Mouse (Mus musculus): ENCODE data around the gene Kdm2a.

DNA sequence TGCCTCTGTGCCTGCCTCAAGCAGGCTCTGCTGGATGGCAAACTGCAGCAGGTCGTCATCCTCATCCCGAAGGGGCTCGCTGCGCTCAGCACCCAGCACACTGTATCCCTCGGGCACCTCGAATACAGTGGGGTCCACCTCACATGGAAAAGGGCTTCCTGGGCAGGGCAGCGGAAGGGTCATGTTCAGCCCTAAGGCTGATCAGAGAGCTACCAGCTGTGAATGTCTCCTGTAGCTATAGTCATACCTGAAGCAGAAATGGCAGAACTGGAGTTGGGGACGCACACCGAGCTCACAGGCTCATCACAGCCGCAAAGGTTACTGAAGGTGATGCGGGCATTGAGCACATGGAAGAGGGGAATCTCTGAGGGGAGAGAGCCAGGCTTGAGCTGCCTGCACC, 127.1 kb downstream of the Kdm2a start:
- no peak for TF ChIP-seq CTCF (conservative IDR thresholded peaks at IDR 0.05 in 1 of 2, IDR thresholded peaks at IDR 0.05 in 1 of 2; ENCODE audit: low read depth in 2 of 2, low read length in 2 of 2)
- no peak for TF ChIP-seq ZC3H11A (IDR thresholded peaks at IDR 0.05; ENCODE audit: low read depth, low read length)
- TF ChIP-seq POLR2A (IDR thresholded peaks at IDR 0.05; ENCODE audit: low read depth, low read length): no peak
- TF ChIP-seq ZMIZ1 (IDR thresholded peaks at IDR 0.05; ENCODE audit: low read depth, low read length): no peak
- no peak for TF ChIP-seq ZNF384 (IDR thresholded peaks at IDR 0.05; ENCODE audit: low read depth, low read length)
- TF ChIP-seq NRF1 (IDR thresholded peaks at IDR 0.05; ENCODE audit: low read depth, low read length): no peak
- TF ChIP-seq HCFC1 (IDR thresholded peaks at IDR 0.05; ENCODE audit: low read depth, low read length): no peak
- no peak for TF ChIP-seq TCF12 (IDR thresholded peaks at IDR 0.05; ENCODE audit: low read depth, low read length)
- TF ChIP-seq SMC3 (IDR thresholded peaks at IDR 0.05; ENCODE audit: low read depth, low read length): no peak
- no peak for TF ChIP-seq ZKSCAN1 (IDR thresholded peaks at IDR 0.05; ENCODE audit: borderline replicate concordance, low read depth, low read length)
- TF ChIP-seq CHD1 (IDR thresholded peaks at IDR 0.05; ENCODE audit: low read depth, low read length): no peak
- TF ChIP-seq MAFK (IDR thresholded peaks at IDR 0.05; ENCODE audit: insufficient replicate concordance, low read length): no peak
- TF ChIP-seq KAT2A (IDR thresholded peaks at IDR 0.05; ENCODE audit: insufficient replicate concordance, low read length): no peak
- TF ChIP-seq MXI1 (IDR thresholded peaks at IDR 0.05; ENCODE audit: low read depth, low read length): no peak
